Mouse (Mus musculus): Measurements from ENCODE around the gene Gm7697.
A peak's percentile ranks its signal among the peaks of the same experiment; 100 is the strongest.
"Not testable (repeated sequence)": the region's sequence is repeated elsewhere in the genome, so short reads cannot be mapped to it uniquely, and the experiment has no call there.

The Gm7697 gene

DNA sequence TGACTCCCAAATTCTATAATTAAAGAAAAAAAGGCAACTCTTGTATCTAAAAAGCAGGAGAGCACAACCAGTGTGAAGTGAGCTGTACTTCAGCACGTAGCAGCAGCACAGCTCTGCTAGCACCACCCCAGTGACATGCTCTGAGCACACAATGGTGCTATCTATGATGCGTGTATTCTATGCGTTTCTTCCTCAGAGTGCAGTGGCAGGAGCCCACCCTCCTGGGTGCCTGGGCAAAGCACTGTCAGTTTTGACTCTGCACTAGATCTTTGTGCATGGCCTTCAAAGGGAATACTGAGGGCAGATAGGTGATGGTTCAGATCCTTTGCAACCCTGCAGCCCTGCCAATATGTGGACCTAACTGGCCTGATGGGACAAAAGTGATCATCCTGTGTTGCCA is at the start of gene Gm7697:
Gm7697 (minus strand) TSS at position 101 of the 400 bp plus-strand sequence.
- not testable (repeated sequence) for DNase-seq (ENCODE audit: low spot score in 2 of 2)

GRCm38 (mm10) chr8:69551249-69551648 is 28.5 kb upstream of the Gm7697 start:
- not testable (repeated sequence) for DNase-seq (ENCODE audit: low spot score in 2 of 2)

- DNase-seq (ENCODE audit: low spot score in 2 of 2) = peak in 1 of 2 experiments; percentile 8
These were observed 26.8 kb upstream of the Gm7697 start for GRCm38 (mm10) chr8:69549556-69549955.

GRCm38 (mm10) chr8:69548114-69548513 is 25.3 kb upstream of the Gm7697 start:
- not testable (repeated sequence) for DNase-seq (ENCODE audit: low spot score in 2 of 2)

DNA sequence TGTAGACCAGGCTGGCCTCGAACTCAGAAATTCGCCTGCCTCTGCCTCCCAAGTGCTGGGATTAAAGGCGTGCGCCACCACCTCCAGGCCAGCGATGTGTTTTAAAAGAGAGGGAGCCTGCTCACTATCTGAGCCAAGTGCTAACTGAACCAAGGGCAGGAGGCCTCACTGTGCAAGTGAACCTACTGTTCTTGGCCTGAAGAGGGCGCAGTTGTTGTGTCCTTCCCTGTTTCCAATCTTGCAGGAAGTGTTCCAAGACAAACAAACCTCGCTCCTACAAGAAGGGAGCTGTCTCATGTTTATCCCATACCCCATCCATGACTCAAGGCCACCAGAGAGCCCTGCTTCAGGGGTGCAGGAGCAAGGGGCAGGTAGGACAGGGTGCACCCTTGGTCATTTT is 24.4 kb upstream of the Gm7697 start:
- DNase-seq (ENCODE audit: low spot score in 2 of 2) = not testable (repeated sequence)

GRCm38 (mm10) chr8:69545020-69545419 is 22.2 kb upstream of the Gm7697 start:
- DNase-seq (ENCODE audit: low spot score in 2 of 2) = not testable (repeated sequence)

DNA sequence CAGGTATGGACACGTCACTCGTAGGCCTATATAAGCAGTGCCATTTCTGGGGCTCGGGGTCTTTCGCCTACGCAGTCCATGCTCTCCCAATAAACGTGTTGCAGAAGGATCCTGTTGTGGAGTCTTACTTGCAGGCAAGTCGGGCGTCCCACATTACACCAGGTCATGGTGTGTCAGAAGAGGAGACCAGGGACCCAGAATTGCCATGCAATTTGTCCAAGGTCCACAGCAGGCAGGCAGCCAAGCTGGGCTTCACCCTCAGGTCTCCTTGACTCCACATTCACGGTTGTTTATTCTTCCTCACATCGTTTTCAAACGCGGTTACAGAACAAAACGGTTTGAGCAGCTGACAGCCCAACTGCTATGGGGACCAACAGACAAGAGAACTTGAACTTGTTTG is 21.7 kb upstream of the Gm7697 start:
- not testable (repeated sequence) for DNase-seq (ENCODE audit: low spot score in 2 of 2)

DNA sequence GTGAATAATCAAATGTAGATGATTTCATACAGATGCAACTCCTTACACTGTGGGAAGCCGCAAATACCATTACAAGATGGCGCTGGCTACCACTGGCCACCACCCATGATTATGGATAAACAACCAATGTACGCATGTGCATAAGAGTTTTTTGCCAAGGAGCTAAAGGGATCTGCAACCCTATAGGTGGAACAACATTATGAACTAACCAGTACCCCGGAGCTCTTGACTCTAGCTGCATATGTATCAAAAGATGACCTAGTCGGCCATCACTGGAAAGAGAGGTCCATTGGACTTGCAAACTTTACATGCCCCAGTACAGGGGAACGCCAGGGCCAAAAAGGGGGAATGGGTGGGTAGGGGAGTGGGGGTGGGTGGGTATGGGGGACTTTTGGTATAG is 21.2 kb upstream of the Gm7697 start:
- not testable (repeated sequence) for DNase-seq (ENCODE audit: low spot score in 2 of 2)

DNA sequence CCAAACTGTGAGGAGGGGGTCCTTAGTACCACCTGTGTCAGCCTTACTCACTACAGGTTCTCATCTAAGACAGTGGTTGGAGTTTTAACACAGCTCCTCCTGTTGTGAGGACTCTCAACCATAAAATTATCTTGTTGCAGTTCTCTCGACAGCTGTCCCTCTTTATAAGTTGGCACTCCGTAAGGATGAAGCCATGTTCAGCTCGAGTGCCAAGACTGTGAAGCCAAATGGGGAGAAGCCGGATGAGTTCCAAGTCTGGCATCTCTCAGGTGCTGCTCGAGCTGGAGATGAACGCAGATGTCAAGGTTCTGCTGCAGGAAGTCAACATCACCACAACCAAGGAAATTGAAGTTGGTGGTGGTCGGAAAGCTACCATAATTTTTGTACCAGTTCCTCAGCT is 18.0 kb upstream of the Gm7697 start:
- DNase-seq (ENCODE audit: low spot score in 2 of 2) = not testable (repeated sequence)

DNA sequence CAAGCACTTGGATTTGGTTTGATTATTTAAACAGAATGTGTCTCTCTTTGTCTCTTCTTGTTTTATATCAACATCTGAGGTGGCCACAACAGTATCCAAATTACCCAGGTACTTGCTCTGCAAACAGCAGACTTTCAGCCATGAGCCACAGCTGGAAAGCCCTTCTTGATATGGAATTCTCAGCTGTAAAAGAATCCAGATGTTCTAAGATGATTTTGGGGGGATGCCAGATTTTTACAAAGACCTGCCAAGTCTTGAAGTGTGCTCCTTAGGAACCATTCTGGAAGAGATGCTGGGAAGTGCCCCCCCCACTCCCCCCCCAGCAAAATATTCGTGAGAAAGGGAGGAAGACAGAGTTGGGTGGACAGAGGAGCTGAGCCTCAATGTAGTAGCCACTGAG is 17.6 kb upstream of the Gm7697 start:
- DNase-seq (ENCODE audit: low spot score in 2 of 2) = not testable (repeated sequence)

DNA sequence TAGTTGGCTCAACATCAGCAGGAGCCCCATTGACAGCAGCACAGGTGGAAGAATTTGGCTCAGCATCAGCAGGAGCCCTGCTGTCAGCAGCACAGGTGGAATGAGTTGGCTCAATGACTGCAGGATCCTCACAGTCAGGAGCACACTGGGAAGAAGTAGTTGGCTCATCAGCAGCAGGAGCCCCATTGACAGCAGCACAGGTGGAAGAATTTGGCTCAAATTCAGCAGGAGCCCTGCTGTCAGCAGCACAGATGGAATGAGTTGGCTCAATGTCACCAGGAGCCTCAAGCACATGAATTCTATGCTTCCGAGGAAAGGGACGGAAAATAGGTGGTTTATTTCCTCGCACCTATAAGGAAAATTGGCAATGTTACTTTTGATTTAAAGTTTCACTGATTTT is 47.8 kb downstream of the Gm7697 start:
- not testable (repeated sequence) for DNase-seq (ENCODE audit: low spot score in 2 of 2)

DNA sequence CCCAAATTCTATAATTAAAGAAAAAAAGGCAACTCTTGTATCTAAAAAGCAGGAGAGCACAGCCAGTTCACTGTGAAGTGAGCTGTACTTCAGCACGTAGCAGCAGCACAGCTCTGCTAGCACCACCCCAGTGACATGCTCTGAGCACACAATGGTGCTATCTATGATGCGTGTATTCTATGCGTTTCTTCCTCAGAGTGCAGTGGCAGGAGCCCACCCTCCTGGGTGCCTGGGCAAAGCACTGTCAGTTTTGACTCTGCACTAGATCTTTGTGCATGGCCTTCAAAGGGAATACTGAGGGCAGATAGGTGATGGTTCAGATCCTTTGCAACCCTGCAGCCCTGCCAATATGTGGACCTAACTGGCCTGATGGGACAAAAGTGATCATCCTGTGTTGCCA is 69.3 kb downstream of the Gm7697 start, which contains the start of gene Gm9495:
Gm9495 (minus strand) TSS at position 101 of the 400 bp plus-strand sequence.
- not testable (repeated sequence) for DNase-seq (ENCODE audit: low spot score in 2 of 2)

Data from thymus, postnatal 10 days (tissue).